Mouse (Mus musculus) embryonic fibroblast, embryonic 13.5 days (primary cell): ENCODE measurements at regions not wholly inside any gene's neighbourhood (a gene's known extent, or its start where the extent isn't known, plus 50 kb on each side); places are given as distances from the start of the nearest gene placed in this dataset.

Experiments used
- CTCF ChIP-seq: IDR thresholded peaks from 2 replicates; pipeline ENCODE4 v1.5.1; 2011; ENCODE audit warnings: mild to moderate bottlenecking, control low read depth, low read length, moderate library complexity, borderline replicate concordance; ENCODE audit not compliant: insufficient read depth
- POLR2A ChIP-seq: IDR thresholded peaks from 2 replicates; pipeline ENCODE4 v1.6.1; 2011; ENCODE audit warnings: low read depth, mild to moderate bottlenecking, control low read depth, low read length, moderate library complexity

DNA sequence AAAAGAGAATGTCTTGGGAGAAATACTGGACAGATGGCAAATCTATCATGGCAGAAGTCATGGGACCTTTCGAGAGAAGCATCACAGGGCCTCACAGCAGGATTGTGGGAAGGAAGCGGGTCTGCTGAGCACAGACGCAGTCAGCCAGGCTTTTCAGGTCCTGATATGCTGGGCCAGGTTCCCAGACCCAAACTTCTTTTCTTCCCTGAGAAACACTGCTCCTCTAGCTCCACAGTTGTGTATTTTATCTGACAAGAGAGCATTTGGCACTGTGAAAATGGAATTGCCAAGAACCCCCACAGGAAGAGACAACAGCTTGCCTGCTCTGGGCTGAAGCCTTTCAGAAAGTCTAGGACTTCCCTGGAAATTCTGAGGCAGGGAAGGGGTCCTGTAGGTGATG is 73.4 kb upstream of the Topaz1 start:
- TF ChIP-seq POLR2A, result no peak
- TF ChIP-seq CTCF, result no peak
